Mouse (Mus musculus) kidney, adult 2 months (tissue): ENCODE results near the gene Tmem183a.

Source experiments
- CTCF ChIP-seq: fragments of 200-500 bp; conservative IDR thresholded peaks from 2 replicates; pipeline ENCODE4 v1.5.1; 2011; ENCODE audit warnings: low read depth, mild to moderate bottlenecking, control low read depth, low read length, moderate library complexity, mixed read lengths; ENCODE audit not compliant: insufficient read depth, insufficient read length
- POLR2A ChIP-seq: fragments of 200-500 bp; IDR thresholded peaks from one replicate; pipeline ENCODE4 v1.6.1; 2011; ENCODE audit warnings: low read depth, low read length, control low read depth

GRCm38 (mm10) chr1:134342278-134342664, 19.5 kb downstream of the Tmem183a start:
- no peak for TF ChIP-seq POLR2A
- TF ChIP-seq CTCF: no peak
